Mouse (Mus musculus) hindbrain, embryonic 11.5 days (tissue): ENCODE data around the gene Mtmr1. TPM values are rescaled to one million over a fixed set of nuclear protein-coding genes. Genes with fewer than 3 reads are reported as not detected.
A peak's percentile ranks its signal among the peaks of the same experiment; 100 is the strongest.

Source experiments
- ATAC-seq: fragments of 200-750 bp; cut with Nextera tagmentation; 2 replicates; pipeline ENCODE4 v1.8.0; 2017; ENCODE audit warnings: mild to moderate bottlenecking, moderate TSS enrichment, moderate library complexity; ENCODE audit not compliant: low FRiP score
- DNase-seq: peaks from one replicate; pipeline ENCODE4 v3.0.0-alpha.2; 2015; ENCODE audit warnings: low spot score
- H3K27ac ChIP-seq: fragments of 300-500 bp; sonication (generic); 2 replicates; pipeline ENCODE4 v1.5.1; 2014; ENCODE audit warnings: mild to moderate bottlenecking, low read depth, low read length
- H3K27me3 ChIP-seq: fragments of 300-500 bp; sonication (generic); 2 replicates; pipeline ENCODE4 v1.6.1; 2014; ENCODE audit warnings: mild to moderate bottlenecking, low read length, moderate library complexity, mixed read lengths; ENCODE audit not compliant: control insufficient read depth, insufficient read depth
- H3K36me3 ChIP-seq: fragments of 300-500 bp; sonication (generic); 2 replicates; pipeline ENCODE4 v1.6.1; 2014; ENCODE audit warnings: mild to moderate bottlenecking, low read length, moderate library complexity, mixed read lengths; ENCODE audit not compliant: control insufficient read depth, insufficient read depth
- H3K4me1 ChIP-seq: fragments of 300-500 bp; sonication (generic); replicated peaks from 2 replicates; pipeline ENCODE4 v1.6.1; 2014; ENCODE audit warnings: low read length, mixed read lengths; ENCODE audit not compliant: control insufficient read depth, insufficient read depth
- H3K4me2 ChIP-seq: fragments of 300-500 bp; sonication (generic); replicated peaks from 2 replicates; pipeline ENCODE4 v1.6.1; 2014; ENCODE audit warnings: mild to moderate bottlenecking, low read depth, low read length
- H3K4me3 ChIP-seq: fragments of 300-500 bp; sonication (generic); 2 replicates; pipeline ENCODE4 v1.5.1; 2014; ENCODE audit warnings: low read depth, low read length
- H3K9ac ChIP-seq: fragments of 300-500 bp; sonication (generic); 2 replicates; pipeline ENCODE4 v1.6.1; 2014; ENCODE audit warnings: low read depth, low read length
- H3K9me3 ChIP-seq: fragments of 300-500 bp; sonication (generic); 2 replicates; pipeline ENCODE4 v1.6.1; 2016; ENCODE audit warnings: low read length; ENCODE audit not compliant: control insufficient read depth
- WGBS: fragments of 180-500 bp; shearing (Covaris S2); extraction: QIAGEN DNeasy Blood & Tissue Kit; methylation state at CpG from one replicate; pipeline ENCODE4 v1.1.7; 2014; 5-methylcytosine and 5-hydroxymethylcytosine counted together
- polyA plus RNA-seq: library from polyadenylated mRNA; unstranded; fragments of >200 nt; fragmentation: Nextera tagmentation; extraction: Ambion mirVana; gene quantifications from 2 replicates; pipeline ENCODE4 v1.2.1, GENCODE M21; 2014

The Mtmr1 gene
- polyA plus RNA-seq, 1 experiment from 2014 or later = 14.7 TPM

- ATAC-seq (no peak), DNase-seq (no peak)
- 91% methylated on average over 2 of the region's 2 CpGs for WGBS
- no peak overlapping the region for H3K27ac ChIP-seq
- no peaks in the 10 kb centered on the region for H3K27me3 ChIP-seq
- H3K9me3 ChIP-seq = no peaks in the 10 kb centered on the region
- H3K4me1 ChIP-seq = no peaks in the 10 kb centered on the region
- H3K4me3 ChIP-seq = no peak overlapping the region
- H3K4me2 ChIP-seq = no peak overlapping the region
- H3K36me3 ChIP-seq = no peaks in the 10 kb centered on the region
- H3K9ac ChIP-seq = no peak overlapping the region
These were observed 13.9 kb downstream of the Mtmr1 start for GRCm38 (mm10) chrX:71378435-71378834.

- ATAC-seq (no peak), DNase-seq (peak; percentile 30)
These were observed 17.0 kb downstream of the Mtmr1 start for GRCm38 (mm10) chrX:71381571-71381970.

GRCm38 (mm10) chrX:71396326-71396725, 31.8 kb downstream of the Mtmr1 start:
- Histone ChIP-seq H3K27me3 (no peaks in the 10 kb centered on the region), H3K36me3 (no peaks in the 10 kb centered on the region), H3K4me3 (no peak overlapping the region), H3K4me1 (no peaks in the 10 kb centered on the region), H3K27ac (no peak overlapping the region), H3K9me3 (no peaks in the 10 kb centered on the region), H3K4me2 (no peak overlapping the region), H3K9ac (no peak overlapping the region)
- DNase-seq (no peak), ATAC-seq (no peak)
- 73% methylated on average over 4 of the region's 4 CpGs for WGBS

More at GRCm38 (mm10) chrX:71381571-71381970, 17.0 kb downstream of the Mtmr1 start:
- Histone ChIP-seq H3K9me3 (no peaks in the 10 kb centered on the region), H3K4me3 (no peak overlapping the region), H3K9ac (no peak overlapping the region), H3K27ac (no peak overlapping the region), H3K4me2 (no peak overlapping the region), H3K36me3 (no peaks in the 10 kb centered on the region), H3K27me3 (no peaks in the 10 kb centered on the region), H3K4me1 (no peaks in the 10 kb centered on the region)
- WGBS = 47% methylated on average over 5 of the region's 5 CpGs

GRCm38 (mm10) chrX:71406290-71406689, 41.7 kb downstream of the Mtmr1 start:
- no peaks in the 10 kb centered on the region for H3K4me1 ChIP-seq
- H3K27ac ChIP-seq = no peak overlapping the region
- no peak for DNase-seq
- no peaks in the 10 kb centered on the region for H3K36me3 ChIP-seq
- H3K9ac ChIP-seq = no peak overlapping the region
- H3K4me2 ChIP-seq = no peak overlapping the region
- H3K27me3 ChIP-seq = no peaks in the 10 kb centered on the region
- H3K4me3 ChIP-seq = no peak overlapping the region
- no peak for ATAC-seq
- H3K9me3 ChIP-seq = no peaks in the 10 kb centered on the region

- WGBS = 79% methylated on average over 1 of the region's 1 CpGs
- H3K27ac ChIP-seq = no peak overlapping the region
- no peak for ATAC-seq
These were observed 43.8 kb downstream of the Mtmr1 start for GRCm38 (mm10) chrX:71408386-71408785.

GRCm38 (mm10) chrX:71412776-71413175, 48.2 kb downstream of the Mtmr1 start:
- Histone ChIP-seq H3K36me3 (no peaks in the 10 kb centered on the region), H3K4me2 (no peak overlapping the region), H3K9me3 (no peaks in the 10 kb centered on the region), H3K4me3 (no peak overlapping the region), H3K27ac (no peak overlapping the region), H3K9ac (no peak overlapping the region), H3K27me3 (no peaks in the 10 kb centered on the region), H3K4me1 (no peaks in the 10 kb centered on the region)
- WGBS = 47% methylated on average over 3 of the region's 3 CpGs
- DNase-seq = no peak
- no peak for ATAC-seq

More at GRCm38 (mm10) chrX:71408386-71408785, 43.8 kb downstream of the Mtmr1 start:
- Histone ChIP-seq H3K4me2 (no peak overlapping the region), H3K27me3 (no peaks in the 10 kb centered on the region), H3K9me3 (no peaks in the 10 kb centered on the region), H3K9ac (no peak overlapping the region), H3K4me3 (no peak overlapping the region), H3K36me3 (no peaks in the 10 kb centered on the region), H3K4me1 (no peaks in the 10 kb centered on the region)
- DNase-seq = no peak

GRCm38 (mm10) chrX:71413616-71414015, 49.1 kb downstream of the Mtmr1 start:
- ATAC-seq (no peak), DNase-seq (no peak)
- Histone ChIP-seq H3K4me2 (no peak overlapping the region), H3K27ac (no peak overlapping the region), H3K9ac (no peak overlapping the region), H3K27me3 (no peaks in the 10 kb centered on the region), H3K36me3 (no peaks in the 10 kb centered on the region), H3K4me3 (no peak overlapping the region), H3K9me3 (no peaks in the 10 kb centered on the region), H3K4me1 (no peaks in the 10 kb centered on the region)
- 90% methylated on average over 4 of the region's 4 CpGs for WGBS

GRCm38 (mm10) chrX:71424852-71425251, 60.3 kb downstream of the Mtmr1 start:
- DNase-seq = no peak
- WGBS = 68% methylated on average over 1 of the region's 1 CpGs

GRCm38 (mm10) chrX:71425746-71426519, 61.4 kb downstream of the Mtmr1 start:
- 44% methylated on average over 9 of the region's 9 CpGs for WGBS
- Histone ChIP-seq H3K36me3 (no peaks in the 10 kb centered on the region), H3K9me3 (no peaks in the 10 kb centered on the region), H3K27ac (no peak overlapping the region), H3K9ac (no peak overlapping the region), H3K4me3 (no peak overlapping the region), H3K4me2 (no peak overlapping the region), H3K27me3 (no peaks in the 10 kb centered on the region), H3K4me1 (no peaks in the 10 kb centered on the region)
- DNase-seq (peak; percentile 83), ATAC-seq (peak; percentile 71; the same call in 1 of the 2 replicates)

More at GRCm38 (mm10) chrX:71424852-71425251, 60.3 kb downstream of the Mtmr1 start:
- H3K4me3 ChIP-seq = no peak overlapping the region
- H3K27ac ChIP-seq = no peak overlapping the region
- H3K27me3 ChIP-seq = no peaks in the 10 kb centered on the region
- H3K4me1 ChIP-seq = no peaks in the 10 kb centered on the region
- H3K4me2 ChIP-seq = no peak overlapping the region
- no peak for ATAC-seq
- no peaks in the 10 kb centered on the region for H3K9me3 ChIP-seq
- no peaks in the 10 kb centered on the region for H3K36me3 ChIP-seq
- H3K9ac ChIP-seq = no peak overlapping the region
